Mouse (Mus musculus) adrenal gland, postnatal 10 days (tissue): ENCODE results near the gene Tor3a. TPM values are rescaled to one million over a fixed set of nuclear protein-coding genes. Genes with fewer than 3 reads are reported as not detected.

Experiments used
- DNase-seq: peaks from one replicate; pipeline ENCODE4 v3.0.0; 2021; ENCODE audit warnings: mixed read lengths
- total RNA-seq, 2 experiments: library from RNA; stranded (reverse); gene quantifications; 2 replicates each; pipeline ENCODE4 v1.2.3; 2021

Gene Tor3a
- total RNA-seq, 2 experiments from 2014 or later = 11.6 to 15.3 TPM

DNA sequence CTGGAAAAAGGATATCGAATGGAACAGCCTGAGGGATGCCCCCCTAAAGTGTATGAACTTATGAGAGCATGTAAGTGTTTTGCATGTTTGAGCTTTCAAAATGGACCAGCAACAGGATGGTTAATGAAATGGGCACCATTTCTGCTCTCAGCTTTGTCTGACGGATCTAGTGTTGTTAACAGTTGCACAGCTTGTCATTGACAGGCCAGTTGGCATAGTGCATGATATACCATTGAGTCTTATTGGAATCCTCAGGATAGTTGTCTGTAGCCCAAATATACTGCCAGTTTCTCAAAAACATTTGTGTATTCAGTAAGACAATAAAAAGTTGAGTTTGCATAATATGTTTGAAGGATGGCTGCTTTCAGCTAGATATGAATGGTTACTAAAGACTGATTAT is 39.0 kb downstream of the Tor3a start:
- no peak for DNase-seq

- DNase-seq = peak; percentile 26
Measured at GRCm38 (mm10) chr1:156633095-156633494, 41.1 kb downstream of the Tor3a start.

DNA sequence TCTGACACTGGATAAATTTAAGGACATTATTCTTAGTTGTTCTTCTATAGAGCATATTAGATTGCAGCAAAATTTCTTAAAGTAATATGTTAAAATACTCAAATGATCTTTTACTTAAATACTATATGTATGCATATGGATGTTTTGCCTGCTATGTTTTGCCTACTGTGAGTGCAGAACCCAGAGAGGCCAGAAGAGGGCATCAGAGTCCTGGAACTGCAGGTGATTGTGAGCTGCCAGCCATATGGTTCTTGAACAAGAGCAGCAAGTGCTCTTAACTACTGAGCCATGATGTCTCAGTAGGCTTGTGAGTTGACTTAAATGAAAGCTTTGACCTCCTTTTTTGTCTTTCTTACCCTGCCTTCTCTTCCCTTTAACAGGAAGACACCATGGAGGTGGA is 43.2 kb downstream of the Tor3a start:
- no peak for DNase-seq

DNA sequence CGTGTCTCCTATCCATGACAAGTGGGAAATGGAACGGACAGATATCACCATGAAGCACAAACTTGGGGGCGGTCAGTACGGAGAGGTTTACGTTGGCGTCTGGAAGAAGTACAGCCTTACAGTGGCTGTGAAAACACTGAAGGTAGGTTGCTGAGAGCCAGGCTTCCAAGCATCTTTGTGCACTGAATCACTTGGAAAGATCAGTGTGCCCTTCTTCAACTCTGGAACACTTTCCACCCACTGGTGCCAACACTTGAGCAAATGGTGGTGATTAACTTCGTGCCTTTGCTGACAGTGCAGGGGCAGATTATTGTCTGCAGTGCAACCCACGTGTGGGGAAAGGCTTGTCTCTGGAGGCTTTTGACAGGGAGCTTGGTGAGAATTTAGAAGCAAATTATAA is 44.2 kb downstream of the Tor3a start:
- no peak for DNase-seq

GRCm38 (mm10) chr1:156626729-156627128 is 47.4 kb downstream of the Tor3a start:
- no peak for DNase-seq

DNA sequence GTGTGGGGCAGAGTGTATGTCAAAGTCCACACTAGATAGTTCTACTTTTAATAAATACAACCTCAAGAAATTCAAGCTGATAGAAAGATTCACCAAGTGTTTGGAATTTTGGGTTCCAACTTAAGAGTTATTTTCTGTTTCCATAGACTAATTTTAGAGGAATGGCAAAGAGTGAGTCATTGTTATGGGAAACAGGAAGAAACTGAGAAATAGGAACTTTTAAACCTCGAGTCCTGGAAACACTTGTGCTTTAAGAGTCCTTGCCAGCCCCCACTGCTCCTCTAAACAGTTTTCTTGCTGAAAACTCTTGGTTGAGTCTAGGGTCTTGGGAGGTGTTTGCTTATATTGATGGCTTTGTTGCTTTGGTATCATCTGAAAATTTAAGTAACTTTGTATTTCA is 49.9 kb downstream of the Tor3a start:
- DNase-seq = no peak

- DNase-seq = no peak
Measured at GRCm38 (mm10) chr1:156620951-156621350, 53.2 kb downstream of the Tor3a start.

DNA sequence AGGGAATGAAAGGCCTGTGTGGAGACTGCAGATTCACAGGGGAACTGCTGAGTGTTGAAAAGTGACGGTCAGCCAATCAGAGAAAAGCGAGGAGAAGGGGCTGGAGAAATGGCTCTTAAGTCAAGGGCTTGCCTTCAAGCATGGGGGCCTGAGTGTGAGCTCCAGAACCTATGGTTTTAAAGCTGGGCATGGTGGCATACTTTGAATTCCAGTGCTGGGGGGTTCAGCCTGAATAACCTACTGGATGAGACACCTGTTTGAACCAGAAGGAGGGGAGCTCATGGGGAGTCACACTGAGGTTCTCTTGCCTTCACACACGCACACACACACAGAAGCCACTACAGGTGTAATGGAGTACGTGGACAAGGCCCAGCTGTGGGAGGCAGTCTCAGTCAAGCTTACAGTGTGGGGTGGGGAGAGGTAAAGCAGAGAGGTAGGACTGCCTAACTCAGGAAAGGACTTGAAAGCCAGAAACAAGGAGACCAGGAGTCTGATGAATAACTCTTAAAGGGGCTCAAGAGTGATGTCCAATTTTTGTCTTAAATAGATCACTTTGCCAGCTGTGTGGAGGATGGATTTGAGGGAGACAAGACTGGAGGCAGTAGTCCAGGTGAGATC is 53.8 kb downstream of the Tor3a start:
- no peak for DNase-seq

DNA sequence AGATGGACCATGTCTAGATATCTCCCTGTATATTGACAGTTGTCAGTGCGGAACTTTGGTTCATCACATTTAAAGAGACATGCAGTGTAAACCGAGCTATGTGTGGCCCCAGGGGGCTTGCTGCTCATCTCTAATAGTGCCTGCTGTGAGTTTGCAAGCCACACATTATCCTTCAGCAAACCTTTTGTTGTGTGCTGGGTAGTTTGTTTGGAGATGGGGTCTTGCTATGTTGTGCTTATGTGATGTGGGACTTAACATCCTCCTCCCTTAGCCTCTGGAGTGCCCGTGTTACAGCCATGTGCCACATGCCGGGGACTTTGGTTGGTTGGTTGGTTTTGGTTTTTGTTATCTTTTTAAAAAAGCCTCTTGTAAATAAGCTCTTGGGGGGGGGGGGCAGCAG is 56.3 kb downstream of the Tor3a start:
- no peak for DNase-seq

DNA sequence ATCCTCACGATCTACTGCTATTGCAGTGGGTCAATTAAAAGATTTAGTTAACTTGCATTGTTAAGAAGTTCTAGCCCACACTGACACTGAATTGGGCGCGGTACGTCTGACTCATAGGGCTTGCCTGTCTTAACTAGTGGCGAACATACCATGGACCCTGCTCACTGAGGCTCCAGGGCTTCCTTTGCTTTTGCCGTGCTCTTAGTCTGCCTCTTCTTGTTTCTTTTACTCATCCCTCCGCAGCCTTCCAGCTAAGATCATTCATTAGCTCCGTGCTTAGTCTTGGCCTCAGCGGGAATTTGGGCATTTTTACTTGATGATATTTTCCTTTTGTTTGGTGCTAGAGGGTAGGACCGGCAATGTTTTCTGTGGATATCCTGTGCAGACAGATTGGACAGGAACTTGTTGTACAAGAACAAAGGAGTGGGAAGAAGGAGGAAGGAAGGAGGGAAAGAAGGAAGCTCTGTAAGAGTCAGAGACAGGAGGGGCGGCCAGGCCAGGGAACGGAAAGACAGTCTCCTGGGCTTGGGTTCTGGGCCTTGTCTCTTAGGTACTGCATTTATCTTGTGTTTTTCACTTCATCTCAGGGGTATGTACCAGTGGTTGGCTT is 57.1 kb downstream of the Tor3a start:
- DNase-seq = no peak

GRCm38 (mm10) chr1:156615381-156616133 is 58.6 kb downstream of the Tor3a start:
- peak; percentile 83 for DNase-seq

DNA sequence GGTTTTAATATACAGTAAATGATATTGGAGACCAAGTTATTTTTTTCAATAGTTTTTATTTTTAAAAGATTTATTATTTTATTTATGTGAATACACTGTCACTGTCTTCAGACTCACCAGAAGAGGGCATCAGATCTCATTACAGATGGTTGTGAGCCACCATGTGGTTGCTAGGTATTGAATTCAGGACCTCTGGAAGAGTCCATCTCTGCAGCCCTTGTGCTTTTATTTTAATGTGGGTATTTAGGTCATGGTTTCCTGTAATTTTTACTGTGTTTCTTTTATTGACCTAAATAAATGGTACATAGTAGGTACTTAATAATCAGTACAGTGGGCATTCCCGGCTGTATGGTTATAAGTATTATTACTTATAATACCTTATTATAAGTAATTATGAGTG is 59.4 kb downstream of the Tor3a start:
- DNase-seq = no peak

GRCm38 (mm10) chr1:156613855-156614530 is 60.2 kb downstream of the Tor3a start:
- DNase-seq = peak; percentile 21

DNA sequence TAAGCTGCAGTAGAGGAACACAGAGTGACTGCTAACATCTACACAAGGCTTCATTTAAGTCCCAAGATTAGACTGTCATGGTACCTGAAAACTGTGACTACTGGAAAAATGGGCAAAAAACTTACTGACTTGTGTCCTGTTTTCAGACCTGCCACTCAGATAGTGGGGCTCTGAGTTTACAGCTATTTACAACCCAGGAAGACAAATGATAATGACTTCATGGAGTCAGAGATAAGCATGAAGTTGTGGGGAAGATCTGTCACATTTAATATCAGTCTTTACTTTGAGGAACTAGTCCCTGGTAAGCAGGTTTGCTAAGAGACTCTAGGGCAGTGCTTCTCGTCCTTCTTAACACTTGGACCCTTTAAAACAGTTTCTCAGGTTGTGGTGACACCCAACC is 63.9 kb downstream of the Tor3a start:
- no peak for DNase-seq

DNA sequence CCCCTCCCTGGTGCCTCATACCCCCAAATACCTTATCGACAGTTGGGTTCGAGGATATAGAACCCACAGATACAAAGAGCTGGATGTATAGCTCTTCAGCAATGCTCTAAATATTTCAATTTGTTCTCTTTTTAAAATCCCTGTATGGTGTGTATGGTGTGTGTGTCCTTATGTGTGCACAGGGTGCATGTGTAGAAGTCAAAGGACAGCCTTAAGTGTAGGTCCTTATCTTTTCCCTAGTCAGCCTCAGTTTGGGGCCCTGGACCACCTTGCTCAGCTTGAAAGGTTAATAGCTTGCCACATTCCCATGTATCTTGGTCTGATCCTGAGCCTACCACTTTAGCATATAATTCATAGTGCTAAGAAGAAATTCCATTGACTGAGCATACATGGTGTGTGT is 65.7 kb downstream of the Tor3a start:
- DNase-seq = no peak

DNA sequence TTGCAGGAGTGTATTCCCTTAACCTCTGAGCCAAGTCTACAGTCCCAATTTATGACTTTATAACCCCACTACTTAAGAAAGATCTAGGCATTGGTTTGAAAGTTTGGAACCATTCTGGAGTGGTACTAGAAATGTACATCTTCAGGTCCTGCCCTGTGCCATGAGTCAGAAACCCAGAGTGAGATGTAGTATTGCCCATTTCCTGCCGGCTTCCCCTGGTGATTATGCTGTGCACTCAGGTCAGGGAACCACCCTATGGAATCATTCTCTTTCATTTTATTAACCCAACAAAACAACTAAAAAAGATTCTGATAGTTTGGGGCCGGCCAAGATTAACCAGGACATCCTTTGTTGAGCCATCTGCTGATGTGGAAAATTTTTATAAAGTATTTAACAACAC is 68.2 kb downstream of the Tor3a start:
- DNase-seq = no peak

GRCm38 (mm10) chr1:156605094-156605866 is 68.9 kb downstream of the Tor3a start:
- no peak for DNase-seq

Other genes with a start within 250 kb of the Tor3a start
- 100 to 1,000 TPM; 353 to 427 TPM for gene Soat1, start 200.0 kb downstream of the Tor3a start, total RNA-seq
- 10 to 100 TPM; 34.8 to 39.6 TPM for gene Gm10031, start 150.3 kb downstream of the Tor3a start, total RNA-seq
- 10 to 100 TPM; 18.9 to 19.9 TPM for gene Abl2, start 115.6 kb downstream of the Tor3a start, total RNA-seq
- 10 to 100 TPM; 37.5 to 42.8 TPM for gene Fam20b, start 44.7 kb upstream of the Tor3a start, total RNA-seq
- gene Angptl1, start 164.2 kb upstream of the Tor3a start, total RNA-seq = 10 to 100 TPM in 1 of 2 experiments, 1 to 10 TPM in 1; 9.5 to 10.2 TPM